Mouse (Mus musculus): ENCODE results near the gene Tpx2.
A peak's percentile ranks its signal among the peaks of the same experiment; 100 is the strongest.

Gene Tpx2

DNA sequence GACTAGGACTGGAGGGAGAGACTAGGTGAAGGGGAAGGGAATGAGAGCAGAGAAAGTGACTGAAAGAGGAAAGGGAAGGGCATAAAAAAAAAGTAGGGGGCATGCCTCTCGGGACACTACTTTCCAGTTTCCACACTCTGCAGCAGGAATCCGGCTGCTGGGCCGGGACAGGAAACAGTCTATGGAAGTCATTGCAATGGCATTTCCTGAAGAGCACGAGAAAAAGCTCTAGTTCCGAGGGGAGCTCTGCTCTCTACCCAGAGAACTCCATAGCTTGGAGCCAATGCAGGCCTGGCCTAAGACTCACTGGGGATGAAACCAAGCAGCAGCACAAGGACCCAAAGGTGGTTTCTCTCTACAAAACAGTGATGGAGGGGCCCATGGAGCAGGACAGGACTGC is 26.7 kb upstream of the Tpx2 start:
- DNase-seq, result peak; percentile 11

DNA sequence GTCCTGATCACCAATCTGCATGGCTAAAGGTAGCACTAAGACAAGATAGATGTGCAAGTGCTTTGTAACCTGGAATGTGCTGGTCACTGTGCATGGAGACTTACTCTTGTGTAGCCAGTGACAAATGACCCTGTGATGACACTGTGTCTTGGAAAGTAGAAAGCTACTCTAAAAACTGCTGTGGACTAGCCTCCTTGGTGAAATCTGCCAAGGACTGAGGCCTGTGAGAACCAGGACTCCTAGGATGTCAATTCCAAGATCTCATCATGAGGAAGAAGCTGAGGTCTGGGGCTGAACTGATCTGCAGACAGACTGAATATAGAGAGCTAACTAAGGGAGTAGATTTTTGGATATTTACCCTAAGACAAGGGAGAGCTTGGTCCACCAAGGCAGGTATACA is 26.2 kb upstream of the Tpx2 start:
- no peak for DNase-seq

DNA sequence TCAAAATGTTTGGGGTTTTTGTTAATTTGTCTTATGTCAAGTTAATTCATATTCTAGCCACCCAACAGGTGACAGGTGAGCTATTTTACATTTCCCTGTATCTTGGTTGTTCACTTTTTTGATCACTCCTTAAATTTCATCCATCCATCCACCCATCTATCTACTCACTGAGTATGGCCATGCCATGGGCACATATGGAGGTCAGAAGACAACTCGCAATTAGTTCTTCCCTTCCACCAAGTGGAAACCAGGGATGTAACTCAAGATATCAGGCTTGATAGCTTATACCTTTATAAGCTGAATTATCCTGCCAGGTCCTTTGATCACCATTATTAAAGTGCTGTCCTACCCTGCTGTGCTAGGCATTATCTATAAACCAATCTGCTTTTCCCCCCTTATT is 24.0 kb upstream of the Tpx2 start:
- DNase-seq, result no peak

DNA sequence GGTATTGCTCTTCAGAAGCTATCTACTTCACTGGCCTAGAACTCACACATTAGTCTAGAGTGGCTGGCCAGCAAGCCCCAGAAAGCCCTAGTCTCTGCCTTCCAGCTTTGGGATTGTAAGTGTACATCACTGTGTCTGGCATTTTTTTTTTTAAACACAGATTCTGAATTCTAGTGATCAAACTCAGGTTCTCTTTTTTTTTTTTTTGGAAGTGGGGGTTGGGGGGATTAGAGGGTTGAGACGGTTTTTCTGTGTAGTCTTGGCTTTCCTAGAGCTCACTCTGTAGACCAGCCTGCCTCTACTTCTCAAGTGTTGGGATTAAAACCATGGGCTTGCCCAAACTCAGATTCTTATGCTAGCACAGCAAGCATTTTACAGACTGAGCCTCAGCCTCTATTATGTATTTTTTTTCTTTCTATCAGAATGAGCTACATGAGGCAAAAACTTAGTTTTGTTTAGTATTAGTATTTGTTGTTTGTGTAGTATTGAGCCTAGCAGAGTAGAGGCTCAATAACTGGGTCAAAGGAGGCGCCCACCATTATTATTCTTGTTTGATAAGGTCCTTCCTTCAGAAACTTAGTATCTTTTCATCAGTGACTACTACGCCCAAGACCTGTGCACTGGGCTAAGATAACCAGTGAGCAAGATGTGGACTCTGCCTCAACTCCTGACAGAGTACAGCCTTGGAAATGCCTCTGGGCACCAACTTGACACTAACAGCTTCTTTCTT is 23.2 kb upstream of the Tpx2 start:
- no peak for DNase-seq

DNA sequence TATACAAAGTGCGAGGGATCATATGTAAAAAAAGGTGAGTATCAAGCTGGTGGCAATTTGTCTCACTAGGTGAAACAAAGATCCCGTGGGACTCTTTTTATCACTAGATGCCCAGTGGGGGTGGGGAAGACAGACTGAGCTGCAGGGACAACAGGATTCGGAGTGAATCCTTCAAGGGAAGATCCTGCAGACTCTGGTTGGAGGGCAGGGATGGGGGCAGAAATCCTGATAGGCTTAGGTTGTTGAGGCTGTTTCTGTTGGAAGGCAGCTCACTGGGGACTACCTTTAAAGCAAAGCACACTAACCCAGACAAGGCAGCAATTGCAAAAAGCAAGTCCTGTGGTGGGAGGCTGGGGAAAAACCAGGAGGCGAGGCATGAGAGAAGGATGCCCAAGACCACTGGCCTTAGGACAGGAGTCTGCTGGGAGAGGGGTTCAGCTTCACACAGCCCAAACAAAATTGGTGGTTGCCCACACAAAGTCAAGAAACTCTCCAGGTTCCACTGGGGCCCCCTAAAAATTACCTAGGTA is 22.5 kb upstream of the Tpx2 start:
- DNase-seq, result peak; percentile 27

DNA sequence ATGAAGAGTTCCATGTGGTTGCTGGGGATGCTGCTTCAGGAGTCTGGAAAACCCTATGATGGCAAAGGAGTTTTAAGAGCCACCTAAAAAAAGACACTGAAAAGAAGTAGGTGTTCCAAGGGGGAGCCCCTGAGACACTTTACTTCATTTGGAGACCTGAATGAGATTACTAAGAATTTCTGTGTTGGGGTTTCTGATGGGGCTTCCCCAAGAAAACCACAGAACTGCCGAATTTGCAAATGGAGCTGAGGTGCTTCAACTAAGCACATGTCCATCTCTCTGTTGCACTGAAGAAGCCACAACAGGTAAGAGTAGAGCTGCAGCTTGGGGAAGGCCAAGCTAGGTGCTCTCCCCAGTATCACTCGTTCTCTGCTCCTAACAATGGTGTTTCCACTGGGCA is 22.1 kb upstream of the Tpx2 start:
- DNase-seq, result peak; percentile 32

DNA sequence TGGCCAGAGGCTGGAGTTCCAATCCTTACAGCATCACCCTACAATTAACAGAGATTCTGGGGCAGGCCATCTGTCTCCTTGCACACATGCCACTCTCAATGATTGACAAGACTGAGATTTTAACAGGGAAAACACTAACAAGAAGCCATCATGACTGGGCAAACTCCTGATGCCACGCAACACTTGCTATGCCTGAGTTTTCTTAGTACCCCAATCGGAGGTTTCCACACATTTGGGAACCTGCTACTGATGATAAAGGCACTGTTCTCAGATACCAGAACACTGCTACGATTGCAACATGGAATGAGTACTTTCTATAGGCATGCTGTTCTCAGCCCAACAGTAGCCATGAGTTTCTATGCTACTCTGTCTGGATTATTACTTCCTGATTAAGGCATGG is 21.3 kb upstream of the Tpx2 start:
- DNase-seq, result no peak

DNA sequence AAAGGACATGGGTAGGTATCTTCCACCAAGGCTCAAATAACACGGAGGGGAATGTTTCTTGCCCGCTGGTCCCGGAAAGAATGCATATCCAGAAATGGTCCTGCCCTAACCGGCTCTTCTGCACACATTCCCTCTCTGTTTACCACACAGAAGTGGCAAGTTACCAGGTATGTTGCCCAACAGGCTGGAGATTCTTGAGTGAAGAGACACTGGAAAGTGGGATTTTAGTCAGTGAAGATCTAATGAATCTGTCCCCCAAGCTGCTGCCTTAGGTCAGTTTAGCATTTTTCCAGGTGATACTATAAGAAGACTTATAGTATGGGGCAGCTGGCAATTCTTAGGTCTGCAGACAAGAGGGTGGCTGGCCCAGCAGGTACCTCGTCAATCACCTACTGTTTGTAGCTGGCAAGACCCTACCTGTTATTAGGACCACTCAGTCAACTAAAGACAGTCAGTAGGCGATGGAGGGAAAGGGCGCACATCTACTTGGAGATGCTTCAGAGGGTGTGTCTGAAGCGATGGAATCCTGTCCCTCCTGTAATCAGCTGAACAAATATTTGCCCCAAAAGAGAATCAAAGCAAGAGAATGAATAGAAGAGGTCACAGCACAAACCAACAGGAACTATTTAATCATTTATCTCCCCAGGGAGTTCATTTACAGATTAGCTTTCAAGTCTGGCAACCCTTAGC is 20.3 kb upstream of the Tpx2 start:
- DNase-seq, result peak; percentile 15

DNA sequence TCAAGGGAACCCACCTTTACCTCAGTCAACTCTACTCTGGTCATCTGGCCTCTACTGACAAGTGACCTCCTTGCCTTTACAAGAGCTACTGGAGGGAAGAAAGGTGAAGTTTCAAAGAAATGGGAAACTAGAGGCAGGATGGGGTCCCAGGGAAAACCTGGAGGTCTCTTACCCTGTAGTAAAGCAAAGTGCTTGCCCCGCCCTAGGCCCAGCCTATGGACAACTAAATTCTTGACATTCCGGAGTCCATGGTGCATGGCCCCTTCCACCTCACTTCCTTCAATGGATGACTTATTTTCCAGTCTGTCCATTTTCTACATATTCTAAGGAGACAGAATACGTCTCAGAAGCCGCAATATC is 19.8 kb upstream of the Tpx2 start:
- peak; percentile 25 for DNase-seq

DNA sequence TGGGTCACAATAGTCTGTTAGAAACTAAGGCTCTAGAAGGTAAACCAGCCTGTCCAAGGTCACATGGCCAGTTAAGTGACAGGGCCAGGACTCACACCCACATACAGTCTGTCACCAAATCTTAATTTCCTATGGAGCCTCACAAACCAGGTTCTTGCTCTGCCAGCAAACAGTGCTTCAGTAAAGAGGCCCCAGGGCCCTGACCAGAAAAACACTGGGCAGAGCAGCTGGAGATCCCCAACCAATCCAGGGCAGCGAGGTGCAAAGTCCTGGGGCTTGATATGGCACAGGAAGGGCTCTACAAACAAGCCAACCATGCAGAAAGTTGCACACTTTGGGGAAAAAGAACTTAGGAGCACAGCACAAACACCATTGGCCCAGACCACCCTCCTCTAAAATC is 19.2 kb upstream of the Tpx2 start:
- no peak for DNase-seq

DNA sequence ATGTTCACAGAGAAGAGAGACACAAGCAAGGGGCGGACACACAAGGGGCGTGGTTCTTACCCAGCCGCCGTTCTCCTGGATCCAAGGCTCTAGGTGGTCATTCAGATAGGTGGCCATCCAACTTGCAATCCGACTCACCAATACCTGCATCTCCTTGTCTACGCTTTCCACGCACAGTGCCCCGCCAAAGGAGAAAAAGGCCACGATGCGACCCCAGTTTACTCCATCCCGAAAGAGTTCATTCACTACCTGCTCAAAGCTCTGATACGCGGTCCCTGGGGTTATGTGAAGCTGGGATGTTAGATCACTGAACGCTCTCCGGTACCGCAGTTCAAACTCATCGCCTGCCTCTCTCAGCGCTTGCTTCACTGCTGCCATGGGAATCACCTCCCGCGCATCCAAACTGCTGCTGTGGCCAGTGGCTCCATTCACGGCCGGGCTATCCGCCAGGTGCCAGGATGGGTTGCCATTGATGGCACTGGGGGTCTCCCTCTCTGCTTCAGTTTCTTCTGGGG is 18.3 kb upstream of the Tpx2 start:
- peak; percentile 58 for DNase-seq

DNA sequence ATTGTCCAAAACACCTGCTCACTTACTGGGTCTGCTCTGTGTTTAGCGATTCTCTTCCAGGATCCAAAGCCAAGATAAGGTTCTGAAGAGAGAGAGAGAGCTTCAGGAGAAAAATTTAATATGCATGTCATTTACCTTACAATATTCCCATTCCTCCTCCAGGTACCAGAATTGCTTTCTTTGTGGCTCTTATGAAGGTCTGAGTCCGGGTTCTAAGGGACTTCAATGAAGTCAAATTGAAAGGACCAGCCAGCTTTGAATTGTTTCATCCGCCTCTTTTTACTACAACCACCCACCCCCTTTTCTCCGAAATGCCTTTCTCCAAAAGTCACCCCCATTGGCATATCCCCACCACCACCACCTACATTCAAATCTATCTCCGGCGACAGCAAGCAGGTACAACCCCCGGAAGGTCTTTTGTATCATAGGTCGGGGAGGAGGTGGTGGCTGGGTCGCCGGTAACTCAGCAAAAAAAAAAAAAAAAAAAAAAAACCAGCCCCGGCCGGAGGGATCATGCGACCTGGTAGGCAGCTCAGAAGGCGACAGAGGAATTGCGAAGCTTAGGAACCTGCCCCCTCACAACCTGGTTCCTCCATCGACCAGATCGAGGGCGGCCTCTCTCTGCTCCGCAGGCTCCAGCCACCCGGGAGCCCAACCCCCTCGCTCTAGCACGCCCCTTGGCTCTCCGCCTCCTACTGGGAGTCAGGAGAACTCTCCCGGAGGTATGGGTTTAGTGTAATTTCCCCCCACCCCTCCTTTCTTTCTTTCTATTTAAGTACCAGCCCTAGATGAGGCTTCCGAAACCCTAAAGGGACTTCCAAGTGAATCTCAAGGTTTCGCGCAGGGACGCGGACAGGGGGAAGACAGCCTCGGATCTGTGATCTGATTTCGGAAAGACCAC is 17.5 kb upstream of the Tpx2 start:
- DNase-seq, result peak; percentile 89

DNA sequence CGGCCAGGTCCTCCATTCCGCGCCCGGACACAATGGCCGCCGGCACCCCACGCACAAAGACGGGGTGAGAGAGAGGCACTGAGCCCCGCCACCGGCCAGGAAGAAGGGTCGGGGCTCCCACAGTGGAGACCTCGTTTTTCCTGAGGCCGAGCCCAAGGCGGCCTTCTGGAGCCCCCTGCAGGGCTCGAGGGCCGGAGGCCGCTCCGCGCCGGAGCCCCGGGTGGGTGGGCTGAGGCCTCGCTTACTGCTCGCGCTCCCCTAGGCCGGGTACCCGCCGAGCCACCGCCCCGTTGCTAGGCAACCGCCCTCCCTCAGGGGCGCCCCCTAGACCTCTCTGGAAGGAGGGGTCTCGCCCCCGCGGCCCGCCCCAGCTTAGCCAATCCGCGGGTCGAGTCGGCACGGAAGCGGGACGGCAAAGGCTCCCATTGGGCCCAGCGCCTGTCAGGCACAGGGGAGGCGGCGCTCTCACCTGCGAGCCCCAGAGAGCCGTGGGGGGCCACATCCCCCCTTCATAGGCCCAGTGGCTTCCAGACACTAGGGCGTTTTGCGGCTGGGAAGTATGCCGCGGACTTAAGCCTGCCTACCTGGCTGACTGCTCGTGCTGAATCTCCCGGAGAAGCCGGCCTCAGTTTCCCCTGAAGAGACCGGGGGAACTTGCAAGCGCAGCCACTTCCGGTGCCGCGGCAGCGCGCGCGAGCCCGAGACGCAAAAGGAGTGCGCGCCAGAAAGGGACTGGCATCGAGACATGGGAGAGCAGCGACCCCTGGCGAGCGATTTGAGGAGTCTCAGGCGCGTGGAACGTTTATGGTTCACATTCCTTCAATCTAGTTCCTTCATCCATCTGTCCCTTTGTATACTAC is 16.5 kb upstream of the Tpx2 start, which contains the start of gene Bcl2l1:
Gene Bcl2l1, minus strand, starts transcription at position 710 of the 860 bp plus-strand sequence.
- DNase-seq, result peak; percentile 100

DNA sequence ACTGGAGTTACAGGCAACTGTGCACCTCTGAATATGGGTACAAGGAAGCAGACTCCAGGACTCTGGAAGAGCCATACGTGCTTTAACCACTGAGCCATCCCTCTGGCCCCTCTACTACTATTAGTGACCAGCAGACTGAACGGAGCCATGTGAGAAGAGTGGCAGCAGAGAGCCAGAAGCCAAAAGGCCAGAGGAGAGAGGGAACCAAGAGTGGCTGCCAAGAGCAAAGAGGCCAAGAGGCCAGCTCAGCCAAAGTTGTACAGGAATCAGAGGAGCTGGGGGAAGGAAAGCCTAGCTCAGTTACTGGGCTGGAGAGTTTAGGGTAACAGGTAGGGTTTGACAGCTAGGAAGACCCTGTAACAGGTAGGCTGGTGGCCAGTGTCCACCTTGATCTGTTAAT is 8.5 kb upstream of the Tpx2 start:
- no peak for DNase-seq

DNA sequence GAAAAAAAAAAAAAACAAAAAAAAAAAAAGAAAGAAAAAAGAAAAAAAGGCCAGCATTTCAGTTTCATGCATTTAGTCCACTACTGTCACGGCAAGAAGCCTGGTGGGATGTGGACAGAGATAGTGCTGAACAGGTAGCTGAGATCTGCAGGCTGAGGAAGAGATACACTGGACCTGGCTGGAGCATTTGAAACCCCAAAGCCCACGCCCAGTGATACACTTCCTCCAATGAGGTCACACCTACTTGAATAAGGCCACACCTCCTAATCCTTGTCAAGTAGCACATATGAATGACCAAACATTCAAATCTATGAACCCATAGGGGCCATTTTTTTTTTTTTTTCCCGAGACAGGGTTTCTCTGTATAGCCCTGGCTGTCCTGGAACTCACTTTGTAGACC is 5.0 kb upstream of the Tpx2 start:
- no peak for DNase-seq

DNA sequence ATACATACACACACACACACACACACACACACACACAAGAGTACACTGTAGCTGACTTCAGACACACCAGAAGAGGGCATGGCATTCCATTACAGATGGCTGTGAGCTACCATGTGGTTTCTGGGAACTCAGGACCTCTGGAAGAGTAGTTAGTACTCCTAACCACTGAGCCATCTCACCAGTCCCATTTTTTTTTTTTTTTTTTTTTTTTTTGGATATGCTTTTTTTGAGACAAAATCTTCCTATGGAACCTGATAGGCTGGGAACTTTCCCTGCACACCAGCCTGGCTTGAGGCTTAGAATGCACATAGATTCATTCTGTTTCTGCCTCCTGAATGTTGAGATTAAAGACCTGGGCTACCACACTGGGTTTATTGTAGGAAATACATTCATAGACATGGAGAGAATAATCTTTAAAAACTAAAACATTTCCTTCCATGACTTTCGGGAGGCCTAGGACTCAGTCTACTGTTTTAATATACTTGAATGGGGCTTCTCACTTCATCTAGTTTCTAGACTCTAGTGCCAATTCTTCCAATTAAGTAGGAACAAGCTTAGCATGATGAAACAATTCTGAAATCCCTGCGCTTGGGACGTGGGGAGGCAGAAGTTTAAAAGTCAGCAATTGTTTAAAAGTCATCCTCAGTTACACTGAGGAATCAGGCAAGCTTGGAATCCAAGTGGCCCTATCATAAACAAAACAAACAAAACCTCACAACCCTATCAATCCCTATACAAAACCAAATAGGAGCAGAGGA is 528 bp upstream of the Tpx2 start:
- DNase-seq, result no peak

DNA sequence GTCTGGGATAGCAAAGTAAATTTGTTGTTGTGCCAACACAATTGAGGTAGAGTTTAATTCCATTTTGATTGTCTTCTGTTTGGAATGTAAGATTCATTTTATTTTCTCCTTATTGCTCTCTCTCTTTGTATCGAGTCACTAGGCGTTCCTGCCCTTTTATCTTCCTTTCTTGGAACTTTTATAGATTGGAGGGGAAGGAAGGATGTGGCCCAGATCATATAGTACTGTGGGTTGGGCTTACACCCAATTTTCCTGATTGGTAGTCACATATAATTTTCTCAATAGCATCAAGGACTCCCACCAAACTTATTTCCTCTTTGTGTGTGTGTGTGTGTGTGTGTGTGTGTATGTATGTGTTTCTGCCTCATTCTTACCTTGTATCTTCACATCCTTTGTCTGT is 702 bp downstream of the Tpx2 start:
- no peak for DNase-seq

DNA sequence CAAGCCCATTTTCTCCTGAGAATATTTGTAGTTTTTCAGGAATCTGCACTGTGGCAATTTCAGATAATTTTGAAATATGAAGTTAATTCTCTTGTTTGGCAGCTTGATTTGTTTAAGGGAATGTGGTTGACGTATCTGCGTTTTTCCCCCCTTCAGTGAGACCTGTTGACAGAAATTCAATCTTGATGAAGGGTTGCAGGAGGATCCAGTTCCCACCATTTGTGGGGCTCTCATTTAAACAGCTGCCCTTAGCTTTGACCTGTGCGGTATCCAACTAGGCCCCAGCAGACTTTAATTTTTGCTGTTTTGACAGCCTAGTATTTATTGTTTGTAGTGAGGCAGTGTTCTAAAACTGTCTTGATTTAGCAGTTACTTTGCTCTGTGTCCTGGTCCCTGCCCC is 11.7 kb downstream of the Tpx2 start:
- DNase-seq, result no peak

DNA sequence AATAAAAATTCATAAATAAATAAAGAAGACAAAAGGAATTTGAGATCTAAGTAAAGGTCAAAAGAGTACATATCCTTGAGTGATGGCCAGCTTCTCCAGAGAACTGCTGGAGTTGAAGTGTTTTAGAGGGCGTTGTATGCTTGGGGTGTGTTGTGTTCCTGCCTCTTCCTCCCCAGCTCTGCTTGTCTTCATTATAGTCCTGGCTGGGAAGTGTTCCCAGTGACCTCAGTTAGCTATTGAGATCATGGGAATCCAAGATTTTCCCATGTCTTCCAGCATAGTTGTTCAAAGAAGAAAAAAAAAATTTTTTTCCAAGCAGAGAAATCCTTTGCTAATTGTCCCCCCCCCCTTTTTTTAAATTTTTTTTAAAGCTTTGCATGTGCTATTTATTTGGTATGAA is 14.1 kb downstream of the Tpx2 start:
- no peak for DNase-seq

DNA sequence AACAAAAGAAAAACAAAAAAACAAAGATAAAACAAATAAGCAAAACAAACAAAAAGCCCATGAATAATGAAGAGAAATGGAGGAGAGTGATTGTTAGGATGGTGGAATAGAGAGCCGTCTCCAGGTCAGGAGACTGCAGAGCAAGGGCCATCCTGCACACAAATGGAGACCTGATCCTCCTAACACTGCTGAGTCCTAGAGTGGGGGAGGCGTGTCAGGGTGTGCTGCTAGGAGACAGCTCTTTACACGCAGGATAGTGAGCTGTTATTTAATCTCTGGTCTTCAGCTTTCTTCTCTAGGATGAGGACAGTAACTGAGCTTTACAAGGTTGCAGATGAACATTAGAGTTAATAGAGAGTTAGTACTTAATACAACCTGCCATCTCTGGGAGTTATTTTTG is 14.9 kb downstream of the Tpx2 start:
- no peak for DNase-seq

DNA sequence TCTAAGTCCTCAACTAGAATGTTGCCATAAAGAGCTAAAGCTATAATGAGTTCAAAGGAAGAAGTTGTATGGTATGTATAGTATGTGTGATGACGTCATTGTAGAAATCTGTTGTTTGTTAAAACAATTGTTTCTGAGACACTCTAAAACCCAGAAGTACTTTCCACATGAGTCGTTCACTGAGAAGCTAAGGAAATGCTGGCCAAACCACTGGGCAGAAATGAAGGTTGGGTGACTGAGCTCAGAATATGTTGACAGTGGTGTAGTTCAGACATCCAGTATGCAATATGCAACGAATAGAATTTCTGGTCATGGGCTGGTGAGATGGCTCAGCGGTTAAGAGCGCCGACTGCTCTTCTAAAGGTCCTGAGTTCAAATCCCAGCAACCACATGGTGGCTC is 15.6 kb downstream of the Tpx2 start:
- no peak for DNase-seq

DNA sequence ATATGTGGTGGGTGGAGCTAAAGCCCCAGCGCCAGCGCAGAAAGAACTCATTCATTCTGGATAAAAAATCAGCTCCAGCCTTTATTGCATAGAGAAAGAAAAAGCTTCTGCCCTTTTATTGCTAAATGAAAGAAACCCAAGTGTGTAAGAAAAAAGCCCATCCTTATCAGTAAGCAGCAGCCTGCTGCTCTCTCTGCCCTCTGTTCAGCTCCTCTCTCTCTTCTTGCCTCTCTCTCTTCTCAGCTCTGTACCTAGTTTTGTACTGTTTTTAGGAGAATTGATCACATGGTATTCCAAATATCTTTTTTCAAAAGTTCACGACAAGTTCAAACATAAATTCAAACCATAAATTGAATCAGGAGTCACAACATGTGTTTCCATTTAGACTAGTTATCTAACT is 30.5 kb downstream of the Tpx2 start:
- DNase-seq, result no peak
